Mouse (Mus musculus) heart, embryonic 16.5 days (tissue): ENCODE data around the gene Fsip2. TPM values are rescaled to one million over a fixed set of nuclear protein-coding genes. Genes with fewer than 3 reads are reported as not detected.

ENCODE experiments used
- ATAC-seq: fragments of 200-750 bp; cut with Nextera tagmentation; replicated peaks from 2 replicates; pipeline ENCODE4 v1.8.0; 2017; ENCODE audit warnings: moderate number of reproducible peaks; ENCODE audit not compliant: insufficient read depth, low FRiP score; ENCODE audit errors: extremely low read depth
- H3K27ac ChIP-seq: fragments of 300-500 bp; sonication (generic); 2 replicates; pipeline ENCODE4 v1.5.1; 2014; ENCODE audit warnings: mild to moderate bottlenecking, low read length, control low read depth, moderate library complexity
- H3K27me3 ChIP-seq: fragments of 300-500 bp; sonication (generic); 2 replicates; pipeline ENCODE4 v1.6.1; 2014; ENCODE audit warnings: low read length, mixed read lengths; ENCODE audit not compliant: control insufficient read depth, insufficient read depth
- H3K36me3 ChIP-seq: fragments of 300-500 bp; sonication (generic); 2 replicates; pipeline ENCODE4 v1.6.1; 2014; ENCODE audit not compliant: control insufficient read depth, insufficient read depth
- H3K4me1 ChIP-seq: fragments of 300-500 bp; sonication (generic); 2 replicates; pipeline ENCODE4 v1.6.1; 2014; ENCODE audit warnings: low read length, mixed read lengths; ENCODE audit not compliant: control insufficient read depth, insufficient read depth
- H3K4me2 ChIP-seq: fragments of 300-500 bp; sonication (generic); 2 replicates; pipeline ENCODE4 v1.6.1; 2014; ENCODE audit warnings: low read depth, mild to moderate bottlenecking, control low read depth, low read length
- H3K4me3 ChIP-seq: fragments of 300-500 bp; sonication (generic); 2 replicates; pipeline ENCODE4 v1.5.1; 2014; ENCODE audit warnings: mild to moderate bottlenecking, control low read depth, low read length
- H3K9ac ChIP-seq: fragments of 300-500 bp; sonication (generic); 2 replicates; pipeline ENCODE4 v1.6.1; 2014; ENCODE audit warnings: low read length, control low read depth
- H3K9me3 ChIP-seq: fragments of 300-500 bp; sonication (generic); replicated peaks from 2 replicates; pipeline ENCODE4 v1.6.1; 2016; ENCODE audit warnings: low read length; ENCODE audit not compliant: control insufficient read depth
- WGBS: fragments of 180-500 bp; shearing (Covaris S2); extraction: QIAGEN DNeasy Blood & Tissue Kit; methylation state at CpG from one replicate; pipeline ENCODE4 v1.1.7; 2014; 5-methylcytosine and 5-hydroxymethylcytosine counted together
- polyA plus RNA-seq: library from polyadenylated mRNA; unstranded; fragments of >200 nt; fragmentation: Nextera tagmentation; extraction: Ambion mirVana; gene quantifications from 2 replicates; pipeline ENCODE4 v1.2.1, GENCODE M21; 2015

Gene Fsip2
- not detected in 2 replicates for polyA plus RNA-seq

DNA sequence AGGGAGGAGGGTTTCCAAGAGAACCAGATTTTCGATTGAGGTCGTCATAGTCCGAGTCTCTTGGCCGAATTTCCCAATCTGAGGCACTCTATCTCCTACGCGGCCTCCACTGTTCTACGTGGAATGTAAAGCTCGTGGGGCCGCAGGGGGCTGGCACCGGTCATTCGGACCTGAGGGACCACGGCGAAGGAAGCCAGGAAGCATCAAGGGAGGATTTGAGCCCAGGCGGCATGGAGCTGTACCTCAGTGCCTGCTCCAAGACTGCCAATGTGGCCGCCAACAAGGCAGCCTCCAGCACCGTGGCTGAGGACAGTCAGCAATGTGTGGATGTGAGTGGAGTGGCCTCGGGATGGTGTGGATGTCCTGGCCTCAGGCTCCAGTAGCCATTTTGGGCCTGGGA is at the start of gene Fsip2:
TSS of gene Fsip2 (plus strand) at position 163 of the 400 bp plus-strand sequence.
- WGBS: 87% methylated on average over 17 of the region's 17 CpGs
- Histone ChIP-seq H3K9me3 (peaks cover 3% of the 10 kb centered on the region; the same call in 1 of the 2 replicates), H3K27me3 (no peaks in the 10 kb centered on the region), H3K27ac (no peak within 1 kb of the TSS), H3K4me2 (no peak within 1 kb of the TSS), H3K9ac (no peak within 1 kb of the TSS), H3K36me3 (no peaks in the 10 kb centered on the region), H3K4me1 (no peaks in the 10 kb centered on the region), H3K4me3 (no peak within 1 kb of the TSS)
- ATAC-seq: no peak

DNA sequence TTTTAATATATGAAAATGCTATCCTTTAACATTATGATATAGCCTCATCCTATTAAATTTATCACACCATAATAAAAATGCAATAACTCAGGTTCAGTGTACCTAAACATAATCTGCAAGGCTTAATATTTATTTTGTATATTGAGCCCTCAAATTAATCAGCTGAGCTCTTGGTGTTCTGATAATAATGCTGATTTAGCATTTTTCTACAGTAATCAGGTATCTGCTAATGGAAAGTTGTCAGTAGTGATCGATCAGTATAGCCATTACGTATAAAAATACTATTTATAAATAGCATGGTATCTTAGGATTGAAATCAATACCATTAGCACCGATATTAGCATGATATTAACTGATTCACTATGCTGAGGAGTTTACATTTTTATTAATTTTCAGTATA is 20.0 kb downstream of the Fsip2 start:
- Histone ChIP-seq H3K4me2 (no peak overlapping the region), H3K9me3 (no peaks in the 10 kb centered on the region), H3K27ac (no peak overlapping the region), H3K9ac (no peak overlapping the region), H3K36me3 (no peaks in the 10 kb centered on the region), H3K4me3 (no peak overlapping the region), H3K4me1 (no peaks in the 10 kb centered on the region), H3K27me3 (no peaks in the 10 kb centered on the region)
- no peak for ATAC-seq
- 82% methylated on average over 3 of the region's 3 CpGs for WGBS

DNA sequence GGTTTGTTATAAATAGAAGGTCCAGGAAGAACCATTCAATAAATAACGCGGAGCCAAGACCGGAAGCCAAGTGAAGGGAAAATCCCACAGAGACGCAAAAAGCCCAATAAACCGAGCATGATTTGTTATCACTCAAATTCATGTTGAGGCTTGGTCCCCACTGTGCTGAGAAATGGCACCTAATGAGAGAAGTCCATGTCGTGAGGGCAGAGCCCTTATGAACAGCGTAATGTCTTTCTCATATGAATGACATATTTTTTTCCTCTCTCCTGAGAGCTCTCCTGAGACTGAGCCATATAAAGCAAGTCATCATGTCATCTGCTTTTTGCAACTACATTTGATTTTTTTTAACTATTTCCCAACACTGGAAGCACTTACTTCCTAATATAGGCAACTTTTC is 82.4 kb downstream of the Fsip2 start:
- H3K27ac ChIP-seq: no peak overlapping the region
- no peaks in the 10 kb centered on the region for H3K27me3 ChIP-seq
- no peaks in the 10 kb centered on the region for H3K9me3 ChIP-seq
- H3K4me2 ChIP-seq: no peak overlapping the region
- 73% methylated on average over 7 of the region's 7 CpGs for WGBS
- H3K36me3 ChIP-seq: no peaks in the 10 kb centered on the region
- no peaks in the 10 kb centered on the region for H3K4me1 ChIP-seq
- no peak overlapping the region for H3K9ac ChIP-seq
- no peak overlapping the region for H3K4me3 ChIP-seq
- ATAC-seq: no peak

DNA sequence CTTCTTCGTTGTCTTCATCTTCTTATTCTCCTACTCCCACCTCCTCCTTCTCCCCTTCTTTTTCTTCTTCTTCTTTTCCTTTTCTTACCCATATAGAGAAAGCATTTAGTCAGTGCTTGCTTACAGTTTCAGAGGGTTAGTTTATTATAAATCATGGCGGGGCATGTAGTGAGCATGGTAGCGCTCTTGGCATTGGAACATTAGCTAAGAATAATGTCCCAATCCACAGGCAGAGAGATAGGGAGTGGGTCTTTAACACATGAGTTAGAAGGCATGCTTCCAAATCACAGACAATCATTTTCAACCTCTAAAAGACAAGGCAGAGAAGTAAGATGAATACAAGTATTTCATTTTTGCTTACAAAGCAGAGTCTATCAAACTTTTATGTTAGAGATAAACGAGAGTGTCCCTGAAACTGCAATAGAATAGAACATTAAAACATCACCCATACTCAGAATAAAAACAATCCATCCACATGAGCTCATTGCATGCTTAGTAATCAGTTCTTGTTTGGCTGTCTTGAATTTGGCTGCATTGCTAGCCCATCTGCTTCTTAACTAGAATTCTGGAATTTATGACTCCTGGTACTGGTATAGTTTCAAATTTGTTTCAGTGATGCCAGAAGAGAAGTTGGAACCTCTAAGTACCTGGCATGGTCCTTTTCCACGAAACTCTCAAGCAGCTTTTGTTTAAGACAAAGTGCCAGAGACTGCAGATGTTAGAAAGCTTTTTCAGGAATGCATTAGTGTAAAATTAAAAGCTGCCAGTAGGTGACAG is 109.7 kb downstream of the Fsip2 start:
- H3K9me3 ChIP-seq: no peaks in the 10 kb centered on the region
- no peak for ATAC-seq
- no peak overlapping the region for H3K9ac ChIP-seq
- WGBS: 69% methylated on average over 5 of the region's 5 CpGs
- no peak overlapping the region for H3K4me3 ChIP-seq
- no peaks in the 10 kb centered on the region for H3K4me1 ChIP-seq
- H3K4me2 ChIP-seq: no peak overlapping the region
- H3K36me3 ChIP-seq: no peaks in the 10 kb centered on the region
- H3K27ac ChIP-seq: no peak overlapping the region
- H3K27me3 ChIP-seq: no peaks in the 10 kb centered on the region
